Mouse (Mus musculus): ENCODE measurements at regions not wholly inside any gene's neighbourhood (a gene's known extent, or its start where the extent isn't known, plus 50 kb on each side); places are given as distances from the start of the nearest gene placed in this dataset.

- DNase-seq (ENCODE audit: low spot score in 2 of 2), result no peak
Measured at GRCm38 (mm10) chr9:117693001-117693400, 63.3 kb upstream of the Rbms3 start.

- DNase-seq (ENCODE audit: low spot score in 2 of 2), result no peak
Measured at GRCm38 (mm10) chr9:117692486-117692885, 62.8 kb upstream of the Rbms3 start.

GRCm38 (mm10) chr9:117689946-117690345 is 60.2 kb upstream of the Rbms3 start:
- DNase-seq (ENCODE audit: low spot score in 2 of 2), result no peak
